7 mouse cellular contexts compared by ENCODE assay signal in genomic region chr19:47067096-47067882, GRCm38 (mm10). TPM values are rescaled to one million over a fixed set of nuclear protein-coding genes. Genes with fewer than 3 reads are reported as not detected.
DNase-seq lines count a peak whose midpoint lies in the region; ATAC-seq and TF ChIP-seq lines count a peak whose summit lies in the region.

Taf5 (plus strand) TSS chr19:47067746.

- 11% methylated on average over 49 of the region's 49 CpGs for WGBS in embryonic facial prominence, embryonic 10.5 days
- 9% methylated on average over 45 of the region's 49 CpGs for WGBS in intestine, postnatal 0 days
- 11% methylated on average over 49 of the region's 49 CpGs for WGBS in midbrain, embryonic 12.5 days
- 8% methylated on average over 49 of the region's 49 CpGs for WGBS in small intestine, adult 2 months

- DNase-seq in adrenal gland, postnatal 10 days: peak; percentile 98
- DNase-seq in embryonic facial prominence, embryonic 10.5 days (ENCODE audit: low spot score): peak; percentile 97
- DNase-seq in gonadal fat pad, adult 2 months (ENCODE audit: low read depth): peak; percentile 59
- peak; percentile 98 for DNase-seq in left cerebral cortex, postnatal 4 days

- ATAC-seq in intestine, postnatal 0 days: peak; percentile 81
- peak; percentile 83 for ATAC-seq in midbrain, embryonic 12.5 days (ENCODE audit: low FRiP score, low read depth)

- peak within 1 kb of the TSS; percentile 92 for H3K9ac ChIP-seq in intestine, postnatal 0 days (ENCODE audit: low read depth, low read length)
- H3K9ac ChIP-seq in midbrain, embryonic 12.5 days (replicated peaks): peak within 1 kb of the TSS; percentile 96

- H3K4me2 ChIP-seq in intestine, postnatal 0 days (replicated peaks; ENCODE audit: low read depth): peak within 1 kb of the TSS; percentile 75
- peak within 1 kb of the TSS; percentile 69 for H3K4me2 ChIP-seq in midbrain, embryonic 12.5 days (replicated peaks)

- peak within 1 kb of the TSS; percentile 94 for H3K27ac ChIP-seq in embryonic facial prominence, embryonic 10.5 days (replicated peaks)
- H3K27ac ChIP-seq in intestine, postnatal 0 days (ENCODE audit: low read depth, low read length): peak within 1 kb of the TSS; percentile 89
- H3K27ac ChIP-seq in midbrain, embryonic 12.5 days (replicated peaks): peak within 1 kb of the TSS; percentile 91
- H3K27ac ChIP-seq in small intestine, adult 2 months (ENCODE audit: insufficient read depth, low read depth, low read length): peak within 1 kb of the TSS; percentile 55

- peak; percentile 41 for TF ChIP-seq CTCF in intestine, postnatal 0 days (IDR thresholded peaks at IDR 0.05; ENCODE audit: low read depth)
- TF ChIP-seq CTCF in small intestine, adult 2 months (IDR thresholded peaks at IDR 0.05; ENCODE audit: extremely low read depth, insufficient read length, insufficient replicate concordance, low read depth, low read length): no peak

- H3K9me3 ChIP-seq in embryonic facial prominence, embryonic 10.5 days: no peaks in the 10 kb centered on the region
- H3K9me3 ChIP-seq in intestine, postnatal 0 days (ENCODE audit: control insufficient read depth): no peaks in the 10 kb centered on the region
- no peaks in the 10 kb centered on the region for H3K9me3 ChIP-seq in midbrain, embryonic 12.5 days

- TF ChIP-seq POLR2A in small intestine, adult 2 months (IDR thresholded peaks at IDR 0.05; ENCODE audit: low read depth, low read length): peak; percentile 96

- no peaks in the 10 kb centered on the region for H3K27me3 ChIP-seq in embryonic facial prominence, embryonic 10.5 days (replicated peaks; ENCODE audit: low read depth, poor library complexity, severe bottlenecking)
- H3K27me3 ChIP-seq in intestine, postnatal 0 days (replicated peaks; ENCODE audit: control insufficient read depth, insufficient read depth, low read length): no peaks in the 10 kb centered on the region
- no peaks in the 10 kb centered on the region for H3K27me3 ChIP-seq in midbrain, embryonic 12.5 days
- H3K27me3 ChIP-seq in small intestine, adult 2 months (ENCODE audit: control insufficient read depth, insufficient read depth, low read length): no peaks in the 10 kb centered on the region

- H3K36me3 ChIP-seq in embryonic facial prominence, embryonic 10.5 days (replicated peaks): peaks cover 18% of the 10 kb centered on the region
- H3K36me3 ChIP-seq in intestine, postnatal 0 days (ENCODE audit: control insufficient read depth, insufficient read depth): peaks cover 17% of the 10 kb centered on the region
- peaks cover 18% of the 10 kb centered on the region for H3K36me3 ChIP-seq in midbrain, embryonic 12.5 days
- peaks cover 9% of the 10 kb centered on the region for H3K36me3 ChIP-seq in small intestine, adult 2 months (ENCODE audit: control insufficient read depth, insufficient read depth, low read length)

- peak within 1 kb of the TSS; percentile 100 for H3K4me3 ChIP-seq in embryonic facial prominence, embryonic 10.5 days
- peak within 1 kb of the TSS; percentile 99 for H3K4me3 ChIP-seq in intestine, postnatal 0 days (ENCODE audit: low read depth, low read length)
- H3K4me3 ChIP-seq in midbrain, embryonic 12.5 days: peak within 1 kb of the TSS; percentile 99
- H3K4me3 ChIP-seq in small intestine, adult 2 months (ENCODE audit: low read depth, low read length): peak within 1 kb of the TSS; percentile 93

- intact Hi-C loops in left cerebral cortex, postnatal 4 days (cut with DNase I): no loop called here

- peaks cover 12% of the 10 kb centered on the region for H3K4me1 ChIP-seq in embryonic facial prominence, embryonic 10.5 days
- no peaks in the 10 kb centered on the region for H3K4me1 ChIP-seq in intestine, postnatal 0 days (replicated peaks; ENCODE audit: control insufficient read depth, insufficient read depth, low read length)
- peaks cover 11% of the 10 kb centered on the region for H3K4me1 ChIP-seq in midbrain, embryonic 12.5 days
- no peaks in the 10 kb centered on the region for H3K4me1 ChIP-seq in small intestine, adult 2 months (ENCODE audit: control insufficient read depth, insufficient read depth, insufficient read length, low read length)

RNA-seq across cellular contexts. Expression of gene Taf5, which starts in this region (rescaled TPM):
- 1 to 10 TPM; 4.4 to 4.8 TPM for total RNA-seq in adrenal gland, postnatal 10 days (2021)
- 7.2 and 7.5 TPM in 2 replicates for polyA plus RNA-seq in embryonic facial prominence, embryonic 10.5 days (2016; fragmentation: Nextera tagmentation; extraction: Ambion mirVana)
- polyA plus RNA-seq in gonadal fat pad, adult 2 months (2012; rRNA removed): 1.6 and 1.8 TPM in 2 replicates
- polyA plus RNA-seq in intestine, postnatal 0 days (2015; fragmentation: Nextera tagmentation; extraction: Ambion mirVana): 3.9 TPM in 2 replicates
- 1 to 10 TPM; 7.8 to 8.6 TPM for total RNA-seq in left cerebral cortex, postnatal 4 days (2021)
- polyA plus RNA-seq in midbrain, embryonic 12.5 days (2016; fragmentation: Nextera tagmentation; extraction: Ambion mirVana): 11.6 and 12.1 TPM in 2 replicates
- 2.1 and 3.2 TPM in 2 replicates for polyA plus RNA-seq in small intestine, adult 2 months (2012; rRNA removed)

Comparison
In these comparisons a context has a peak if more than half of its experiments do, and no peak if none do; other contexts are left out.
1. Peak in every context shown above with its lines: DNase-seq, ATAC-seq, H3K4me3 ChIP-seq and H3K27ac ChIP-seq.